Mouse (Mus musculus): ENCODE measurements around the gene Prtn3. TPM values are rescaled to one million over a fixed set of nuclear protein-coding genes. Genes with fewer than 3 reads are reported as not detected.
A peak's percentile ranks its signal among the peaks of the same experiment; 100 is the strongest.
"Not testable (repeated sequence)": the region's sequence is repeated elsewhere in the genome, so short reads cannot be mapped to it uniquely, and the experiment has no call there.

The Prtn3 gene
- total and polyA plus RNA-seq, 2 experiments from 2014 or later = 0.74 TPM; not detected in 1

- Histone ChIP-seq H3K4me3 (ENCODE audit: low read depth, low read length) (no peak overlapping the region), H3K27me3 (ENCODE audit: control insufficient read depth, insufficient read depth, low read length) (peaks cover 7% of the 10 kb centered on the region; the same call in 1 of the 2 replicates), H3K4me1 (ENCODE audit: control insufficient read depth, insufficient read depth) (0 out of 2 replicates have a peak, but pooled peaks cover 11% of the 10 kb centered on the region), H3K9ac (replicated peaks; ENCODE audit: low read depth, low read length) (no peak overlapping the region), H3K36me3 (replicated peaks; ENCODE audit: control insufficient read depth, insufficient read depth, low read length) (no peaks in the 10 kb centered on the region), H3K27ac (ENCODE audit: low read depth) (no peak overlapping the region), H3K9me3 (replicated peaks; ENCODE audit: control insufficient read depth, low read length) (no peaks in the 10 kb centered on the region), H3K4me2 (ENCODE audit: low read depth, low read length) (no peak overlapping the region)
- WGBS = 30% methylated on average over 9 of the region's 9 CpGs
- ATAC-seq (ENCODE audit: insufficient read depth, low read depth) (no peak), DNase-seq (ENCODE audit: low spot score) (no peak)
- TF ChIP-seq CTCF (IDR thresholded peaks at IDR 0.05; ENCODE audit: low read depth) = no peak
- no peak for TF ChIP-seq EP300 (IDR thresholded peaks at IDR 0.05; ENCODE audit: low read depth)
Observed at GRCm38 (mm10) chr10:79880721-79881120, 6.4 kb downstream of the Prtn3 start.

GRCm38 (mm10) chr10:79881981-79882380 is 7.7 kb downstream of the Prtn3 start:
- TF ChIP-seq EP300 (IDR thresholded peaks at IDR 0.05; ENCODE audit: low read depth) (no peak), CTCF (IDR thresholded peaks at IDR 0.05; ENCODE audit: low read depth) (no peak)
- no peaks in the 10 kb centered on the region for H3K9me3 ChIP-seq (replicated peaks; ENCODE audit: control insufficient read depth, low read length)
- no peak for DNase-seq (ENCODE audit: low spot score)
- H3K27me3 ChIP-seq (ENCODE audit: control insufficient read depth, insufficient read depth, low read length) = peaks cover 7% of the 10 kb centered on the region; the same call in 1 of the 2 replicates
- H3K9ac ChIP-seq (replicated peaks; ENCODE audit: low read depth, low read length) = no peak overlapping the region
- no peaks in the 10 kb centered on the region for H3K36me3 ChIP-seq (replicated peaks; ENCODE audit: control insufficient read depth, insufficient read depth, low read length)
- ATAC-seq (ENCODE audit: insufficient read depth, low read depth) = no peak
- no peak overlapping the region for H3K27ac ChIP-seq (ENCODE audit: low read depth)
- 0 out of 2 replicates have a peak, but pooled peaks cover 11% of the 10 kb centered on the region for H3K4me1 ChIP-seq (ENCODE audit: control insufficient read depth, insufficient read depth)
- H3K4me2 ChIP-seq (ENCODE audit: low read depth, low read length) = peak overlapping the region; percentile 30
- WGBS = 5% methylated on average over 22 of the region's 22 CpGs
- H3K4me3 ChIP-seq (ENCODE audit: low read depth, low read length) = no peak overlapping the region

DNA sequence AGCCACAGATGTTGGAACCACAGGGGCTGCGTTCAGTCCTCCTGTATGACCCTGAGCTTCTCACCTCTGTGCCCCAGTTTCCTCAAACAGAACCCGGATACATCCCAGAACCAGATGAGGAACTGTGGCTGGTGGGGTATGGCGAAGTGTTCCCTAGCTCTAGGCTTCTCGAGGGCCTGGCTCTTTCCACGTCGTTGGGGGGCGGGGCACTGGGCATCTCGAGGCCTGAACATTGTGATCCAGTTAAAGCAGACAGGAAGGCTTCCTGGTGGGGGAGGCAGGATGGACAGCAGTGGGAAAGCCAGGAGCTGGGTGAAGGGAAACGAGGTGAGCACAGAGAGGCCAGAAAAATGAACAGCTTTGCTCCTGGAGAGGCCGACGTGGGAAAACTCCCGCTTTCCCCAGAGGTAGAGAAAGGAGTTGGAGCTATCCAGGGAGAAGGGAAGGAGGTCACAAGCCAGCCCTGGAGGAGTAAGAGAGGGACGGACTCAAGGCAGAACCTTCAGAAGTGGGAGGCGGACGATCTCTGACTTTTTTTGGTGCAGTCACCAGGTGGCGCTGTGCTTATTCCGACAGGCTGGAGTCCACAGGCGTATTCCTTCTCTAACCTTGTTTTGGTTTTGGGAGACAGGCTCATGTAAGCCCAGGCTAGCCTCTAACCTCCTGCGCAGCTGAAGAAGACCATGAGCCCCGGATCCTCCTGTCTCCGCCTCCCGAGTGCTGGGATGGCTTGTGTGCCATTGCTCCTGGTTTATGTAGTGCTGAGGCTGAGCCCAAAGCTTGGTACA is 9.2 kb downstream of the Prtn3 start:
- WGBS = 20% methylated on average over 22 of the region's 22 CpGs
- H3K36me3 ChIP-seq (replicated peaks; ENCODE audit: control insufficient read depth, insufficient read depth, low read length) = no peaks in the 10 kb centered on the region
- H3K4me1 ChIP-seq (ENCODE audit: control insufficient read depth, insufficient read depth) = 0 out of 2 replicates have a peak, but pooled peaks cover 11% of the 10 kb centered on the region
- DNase-seq (ENCODE audit: low spot score) (peak; percentile 69), ATAC-seq (ENCODE audit: insufficient read depth, low read depth) (peak; percentile 49)
- H3K4me3 ChIP-seq (ENCODE audit: low read depth, low read length) = no peak overlapping the region
- H3K4me2 ChIP-seq (ENCODE audit: low read depth, low read length) = no peak overlapping the region
- no peak overlapping the region for H3K27ac ChIP-seq (ENCODE audit: low read depth)
- no peak overlapping the region for H3K9ac ChIP-seq (replicated peaks; ENCODE audit: low read depth, low read length)
- H3K9me3 ChIP-seq (replicated peaks; ENCODE audit: control insufficient read depth, low read length) = no peaks in the 10 kb centered on the region
- no peak for TF ChIP-seq EP300 (IDR thresholded peaks at IDR 0.05; ENCODE audit: low read depth)
- TF ChIP-seq CTCF (IDR thresholded peaks at IDR 0.05; ENCODE audit: low read depth) = peak; percentile 73
- H3K27me3 ChIP-seq (ENCODE audit: control insufficient read depth, insufficient read depth, low read length) = peaks cover 10% of the 10 kb centered on the region; the same call in 1 of the 2 replicates

GRCm38 (mm10) chr10:79884446-79884845 is 10.2 kb downstream of the Prtn3 start:
- Histone ChIP-seq H3K27me3 (ENCODE audit: control insufficient read depth, insufficient read depth, low read length) (peaks cover 10% of the 10 kb centered on the region; the same call in 1 of the 2 replicates), H3K4me1 (ENCODE audit: control insufficient read depth, insufficient read depth) (0 out of 2 replicates have a peak, but pooled peaks cover 11% of the 10 kb centered on the region), H3K9me3 (replicated peaks; ENCODE audit: control insufficient read depth, low read length) (no peaks in the 10 kb centered on the region), H3K4me3 (ENCODE audit: low read depth, low read length) (no peak overlapping the region), H3K36me3 (replicated peaks; ENCODE audit: control insufficient read depth, insufficient read depth, low read length) (no peaks in the 10 kb centered on the region), H3K9ac (replicated peaks; ENCODE audit: low read depth, low read length) (no peak overlapping the region), H3K27ac (ENCODE audit: low read depth) (0 out of 2 replicates have a peak overlapping the region, but pooled peaks have one; percentile 8), H3K4me2 (ENCODE audit: low read depth, low read length) (no peak overlapping the region)
- WGBS = 33% methylated on average over 4 of the region's 4 CpGs
- DNase-seq (ENCODE audit: low spot score) = no peak
- peak; percentile 18; the same call in 1 of the 2 replicates for ATAC-seq (ENCODE audit: insufficient read depth, low read depth)
- TF ChIP-seq EP300 (IDR thresholded peaks at IDR 0.05; ENCODE audit: low read depth) (no peak), CTCF (IDR thresholded peaks at IDR 0.05; ENCODE audit: low read depth) (no peak; the same call in 1 of the 2 replicates)

DNA sequence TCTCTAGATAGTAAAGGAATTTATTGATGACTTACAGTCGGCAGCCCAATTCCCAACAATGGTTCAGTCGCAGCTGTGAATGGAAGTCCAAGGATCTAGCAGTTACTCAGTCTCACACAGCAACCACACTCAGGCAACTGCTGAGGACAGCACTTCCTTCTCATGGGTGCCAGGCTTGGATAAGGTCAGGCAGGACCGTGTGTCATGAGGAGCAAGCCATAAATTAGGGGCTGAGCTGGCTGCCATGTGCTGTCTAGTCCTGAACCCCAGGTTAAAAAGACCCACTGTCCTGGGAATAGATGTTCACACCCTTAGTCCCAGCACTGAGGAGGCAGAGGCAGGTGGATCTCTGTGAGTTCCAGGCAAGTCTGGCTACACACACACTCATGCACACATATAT is 10.7 kb downstream of the Prtn3 start:
- not testable (repeated sequence) for ATAC-seq (ENCODE audit: insufficient read depth, low read depth)
- WGBS = 52% methylated on average over 2 of the region's 3 CpGs

More for the DNA sequence above, 10.7 kb downstream of the Prtn3 start:
- not testable (repeated sequence) for DNase-seq (ENCODE audit: low spot score); H3K27ac ChIP-seq (ENCODE audit: low read depth); H3K27me3 ChIP-seq (ENCODE audit: control insufficient read depth, insufficient read depth, low read length); H3K36me3 ChIP-seq (replicated peaks; ENCODE audit: control insufficient read depth, insufficient read depth, low read length); H3K4me3 ChIP-seq (ENCODE audit: low read depth, low read length); H3K4me2 ChIP-seq (ENCODE audit: low read depth, low read length); H3K9ac ChIP-seq (replicated peaks; ENCODE audit: low read depth, low read length); H3K9me3 ChIP-seq (replicated peaks; ENCODE audit: control insufficient read depth, low read length)
- 0 out of 2 replicates have a peak, but pooled peaks cover 11% of the 10 kb centered on the region for H3K4me1 ChIP-seq (ENCODE audit: control insufficient read depth, insufficient read depth)
